Mouse (Mus musculus) CH12.LX (cell line): ENCODE results near the gene Dppa2. TPM values are rescaled to one million over a fixed set of nuclear protein-coding genes. Genes with fewer than 3 reads are reported as not detected.

Experiments used
- DNase-seq: peaks from one replicate; pipeline ENCODE4 v3.0.0-alpha.2; 2013; ENCODE audit errors: extremely low read depth
- H3K27ac ChIP-seq: 2 replicates; pipeline ENCODE4 v1.5.1; 2012; ENCODE audit warnings: low read depth, mild to moderate bottlenecking, control low read depth, moderate library complexity; ENCODE audit not compliant: insufficient read depth
- H3K27me3 ChIP-seq: replicated peaks from 2 replicates; pipeline ENCODE3; 2012; ENCODE audit warnings: inconsistent platforms
- H3K36me3 ChIP-seq, 2 experiments: replicated peaks in 1 of 2; 2 replicates each; pipeline versions ENCODE3 to v1.6.1; 2012; ENCODE audit warnings: inconsistent platforms in 1 of 2, low read length in 1 of 2, mild to moderate bottlenecking in 1 of 2, mixed read lengths in 1 of 2, moderate library complexity in 1 of 2; ENCODE audit not compliant: control insufficient read depth in 1 of 2, insufficient read depth in 1 of 2
- H3K4me1 ChIP-seq, 2 experiments: 2 replicates each; pipeline ENCODE4 v1.6.1; 2012; ENCODE audit warnings: inconsistent platforms in 1 of 2, moderate library complexity in 1 of 2; ENCODE audit not compliant: insufficient read depth in 2 of 2, control insufficient read depth in 1 of 2
- H3K4me2 ChIP-seq: 2 replicates; pipeline ENCODE4 v1.6.1; 2012; ENCODE audit warnings: low read depth, mild to moderate bottlenecking, control low read depth; ENCODE audit not compliant: poor library complexity, insufficient read depth, severe bottlenecking
- H3K4me3 ChIP-seq, 3 experiments: fragments of 150-350 bp in 1 of 3; sonication (generic) in 1 of 3; replicated peaks in 1 of 3; 2 replicates each; pipeline versions ENCODE3 to v1.5.1; 2011 to 2012; ENCODE audit warnings: low read depth in 2 of 3, low read length in 2 of 3, mild to moderate bottlenecking in 2 of 3, moderate library complexity in 2 of 3, control low read depth in 1 of 3, improper control_type of control experiment in 1 of 3, inconsistent platforms in 1 of 3, mixed read lengths in 1 of 3; ENCODE audit not compliant: poor library complexity in 1 of 3
- H3K79me2 ChIP-seq: replicated peaks from 2 replicates; pipeline ENCODE4 v1.6.1; 2012; ENCODE audit warnings: mild to moderate bottlenecking, moderate library complexity; ENCODE audit not compliant: control insufficient read depth, poor library complexity, insufficient read depth, severe bottlenecking; ENCODE audit errors: extremely low read depth
- H3K9ac ChIP-seq: 2 replicates; pipeline ENCODE4 v1.6.1; 2012; ENCODE audit warnings: low read depth, mild to moderate bottlenecking, control low read depth, moderate library complexity; ENCODE audit not compliant: insufficient read depth
- H3K9me3 ChIP-seq: replicated peaks from 2 replicates; pipeline ENCODE3; 2012; ENCODE audit warnings: low read length, inconsistent platforms, mixed read lengths
- CHD1 ChIP-seq: IDR thresholded peaks from 2 replicates; pipeline ENCODE4 v1.6.1; 2012; ENCODE audit warnings: low read depth, low read length, improper control_type of control experiment, inconsistent platforms
- CTCF ChIP-seq, 2 experiments: IDR thresholded peaks in 1 of 2; conservative IDR thresholded peaks in 1 of 2; 2 replicates each; pipeline ENCODE4 v1.5.1; 2011 to 2012; ENCODE audit warnings: low read depth in 2 of 2, low read length in 2 of 2, improper control_type of control experiment in 1 of 2, inconsistent platforms in 1 of 2, mild to moderate bottlenecking in 1 of 2, moderate library complexity in 1 of 2
- E2F4 ChIP-seq: IDR thresholded peaks from 2 replicates; pipeline ENCODE4 v1.6.1; 2011; ENCODE audit warnings: low read depth, low read length, improper control_type of control experiment; ENCODE audit not compliant: insufficient replicate concordance
- JUN ChIP-seq: IDR thresholded peaks from 2 replicates; pipeline ENCODE4 v1.6.1; 2011; ENCODE audit warnings: low read depth, mild to moderate bottlenecking, low read length, improper control_type of control experiment, moderate library complexity; ENCODE audit not compliant: insufficient read depth
- JUND ChIP-seq: conservative IDR thresholded peaks from 2 replicates; pipeline ENCODE4 v1.6.1; 2011; ENCODE audit warnings: low read depth, low read length, improper control_type of control experiment
- MAX ChIP-seq: IDR thresholded peaks from 2 replicates; pipeline ENCODE4 v1.6.1; 2011; ENCODE audit warnings: low read length, improper control_type of control experiment
- MEF2A ChIP-seq: IDR thresholded peaks from 2 replicates; pipeline ENCODE4 v1.6.1; 2014; ENCODE audit warnings: low read depth, mild to moderate bottlenecking, inconsistent platforms, low read length, improper control_type of control experiment, borderline replicate concordance
- NELFE ChIP-seq: IDR thresholded peaks from 2 replicates; pipeline ENCODE4 v1.6.1; 2011; ENCODE audit warnings: low read depth, low read length, improper control_type of control experiment
- TCF12 ChIP-seq: IDR thresholded peaks from 2 replicates; pipeline ENCODE4 v1.6.1; 2014; ENCODE audit warnings: low read depth, mild to moderate bottlenecking, inconsistent platforms, low read length, improper control_type of control experiment
- USF1 ChIP-seq: IDR thresholded peaks from 2 replicates; pipeline ENCODE4 v1.6.1; 2014; ENCODE audit warnings: low read depth, mild to moderate bottlenecking, inconsistent platforms, low read length, improper control_type of control experiment
- ZC3H11A ChIP-seq: IDR thresholded peaks from 2 replicates; pipeline ENCODE4 v1.6.1; 2012; ENCODE audit warnings: low read depth, mild to moderate bottlenecking, inconsistent platforms, low read length, improper control_type of control experiment
- ZNF384 ChIP-seq: IDR thresholded peaks from 2 replicates; pipeline ENCODE4 v1.6.1; 2012; ENCODE audit warnings: low read depth, low read length, improper control_type of control experiment, inconsistent platforms
- dilution Hi-C: fragments of 300-500 bp; cut with MboI; formaldehyde crosslinking; loops from 2 replicates; pipeline ENCODE4 v1.14.3; 2020; ENCODE audit warnings: low sequenced_read_pairs; ENCODE audit not compliant: extremely low pct_unique_long_range_greater_than_20kb, extremely low pct_ligation_motif_present
- in situ Hi-C: fragments of 300-500 bp; cut with MboI; formaldehyde crosslinking; loops from 3 replicates; pipeline ENCODE4 v1.14.3; 2019; ENCODE audit warnings: low sequenced_read_pairs, low pct_ligation_motif_present, low pct_unique_long_range_greater_than_20kb, mixed read lengths
- polyA plus RNA-seq: library from polyadenylated mRNA; unstranded; fragments of >175 nt; gene quantifications from 2 replicates; pipeline ENCODE4 v1.2.1, GENCODE M21; 2012; ENCODE audit warnings: low read depth; ENCODE audit not compliant: insufficient read length
- total RNA-seq, 2 experiments: library from RNA; depleted of rRNA; stranded (reverse); fragments of 300-350 nt in 1 of 2; fragments of >200 nt in 1 of 2; gene quantifications; 2 replicates each; pipeline ENCODE4 v1.2.3; 2012 to 2014

Gene Dppa2
- total and polyA plus RNA-seq, 3 experiments: 0.13 TPM; not detected in 2

DNA sequence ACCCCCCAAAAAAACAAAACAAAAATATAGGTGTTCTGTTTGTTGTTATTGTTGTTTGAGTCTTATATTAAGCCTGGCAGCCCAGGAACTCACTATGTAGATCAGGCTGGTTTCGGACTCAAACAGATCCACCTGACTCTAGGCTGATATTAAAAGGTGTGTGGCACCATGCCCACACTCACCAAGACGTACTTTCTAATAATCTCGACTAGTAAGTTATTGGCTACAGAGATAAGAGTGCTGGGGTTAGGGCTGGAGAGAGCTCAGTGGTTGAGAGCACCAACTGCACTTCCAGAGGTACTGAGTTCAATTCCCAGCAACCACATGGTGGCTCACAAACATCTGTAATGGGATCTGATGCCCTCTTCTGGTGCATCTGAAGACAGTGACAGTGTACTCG lies 22.8 kb upstream of the Dppa2 start:
- Histone ChIP-seq H3K36me3 (no peaks in the 10 kb centered on the region), H3K9me3 (peaks cover 61% of the 10 kb centered on the region), H3K9ac (no peak overlapping the region), H3K27ac (no peak overlapping the region), H3K4me3 (no peak overlapping the region), H3K4me2 (no peak overlapping the region), H3K27me3 (no peaks in the 10 kb centered on the region), H3K4me1 (no peaks in the 10 kb centered on the region), H3K79me2 (no peaks in the 10 kb centered on the region)
- TF ChIP-seq MEF2A (no peak), USF1 (no peak), TCF12 (no peak), JUN (no peak), E2F4 (no peak), CTCF (conservative IDR thresholded peaks at IDR 0.05 in 1 of 2, IDR thresholded peaks at IDR 0.05 in 1 of 2; ENCODE audit: low read depth in 2 of 2, low read length in 2 of 2) (no peak)
- DNase-seq: no peak
- dilution Hi-C loops: no loop called here
- in situ Hi-C loops: no loop called here

DNA sequence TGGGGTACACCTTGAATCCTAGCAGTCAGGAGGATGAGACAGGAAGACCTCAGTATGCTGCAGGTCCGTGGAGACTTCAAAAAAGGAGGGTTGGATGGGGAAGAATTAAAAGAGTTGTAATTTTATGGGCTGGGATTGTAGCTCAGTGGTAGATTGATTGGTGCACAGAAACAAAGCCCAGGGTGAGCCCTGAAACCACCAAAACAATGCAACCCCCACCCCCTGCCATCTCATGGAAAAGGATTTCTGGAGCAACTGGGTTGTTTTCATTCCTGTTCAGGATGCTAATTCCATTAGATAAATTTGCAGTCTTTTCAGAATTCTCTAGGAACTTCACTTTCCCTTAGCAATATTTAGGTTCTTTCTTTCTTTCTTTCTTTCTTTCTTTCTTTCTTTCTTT lies 20.9 kb upstream of the Dppa2 start:
- dilution Hi-C loops: no loop called here
- TF ChIP-seq MAX: no peak
- TF ChIP-seq CHD1: no peak
- TF ChIP-seq ZC3H11A: no peak
- TF ChIP-seq, all 38 proteins: peak for 0
- Histone ChIP-seq H3K27ac (no peak overlapping the region), H3K9ac (no peak overlapping the region), H3K27me3 (no peaks in the 10 kb centered on the region), H3K36me3 (no peaks in the 10 kb centered on the region), H3K9me3 (peaks cover 51% of the 10 kb centered on the region), H3K4me3 (no peak overlapping the region), H3K79me2 (no peaks in the 10 kb centered on the region), H3K4me2 (no peak overlapping the region), H3K4me1 (no peaks in the 10 kb centered on the region)
- in situ Hi-C loops: no loop called here
- no peak for DNase-seq

DNA sequence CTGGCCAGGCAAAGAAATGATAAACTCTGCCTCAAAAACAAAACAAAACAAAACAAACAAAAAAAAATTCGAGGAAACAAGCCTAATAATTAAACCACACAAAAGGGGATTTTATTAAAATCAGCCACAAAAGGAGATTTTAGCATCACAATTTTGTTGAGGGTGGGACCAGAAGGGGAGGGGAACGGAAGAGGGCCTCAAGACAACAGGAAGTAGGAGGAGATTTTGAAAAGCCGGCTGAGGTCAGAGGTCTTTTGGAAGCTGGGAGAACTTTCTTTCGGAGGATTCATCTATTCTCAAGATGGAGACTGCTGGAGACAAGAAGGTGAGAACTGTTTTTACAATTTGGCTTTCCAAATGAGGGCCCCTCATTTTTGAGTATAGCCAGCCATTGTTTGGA lies 20.2 kb upstream of the Dppa2 start, which contains the start of gene Dppa4:
TSS of gene Dppa4 (plus strand) at position 217 of the 400 bp plus-strand sequence.
- dilution Hi-C loops: no loop called here
- TF ChIP-seq ZNF384 (no peak), NELFE (no peak), JUND (no peak)
- no peak within 1 kb of the TSS for H3K4me3 ChIP-seq

More for the DNA sequence above, 20.2 kb upstream of the Dppa2 start, which contains the start of gene Dppa4:
- H3K27me3 ChIP-seq: no peaks in the 10 kb centered on the region
- no peaks in the 10 kb centered on the region for H3K36me3 ChIP-seq
- H3K9ac ChIP-seq: no peak within 1 kb of the TSS
- in situ Hi-C loops: no loop called here
- peaks cover 54% of the 10 kb centered on the region for H3K9me3 ChIP-seq
- H3K4me1 ChIP-seq: no peaks in the 10 kb centered on the region
- H3K4me2 ChIP-seq: no peak within 1 kb of the TSS
- DNase-seq: no peak
- no peak within 1 kb of the TSS for H3K27ac ChIP-seq
- H3K79me2 ChIP-seq: no peaks in the 10 kb centered on the region
